Mouse (Mus musculus) R1 (cell line): Measurements from ENCODE around the gene Lcn2.
A peak's percentile ranks its signal among the peaks of the same experiment; 100 is the strongest.
"Not testable (repeated sequence)": the region's sequence is repeated elsewhere in the genome, so short reads cannot be mapped to it uniquely, and the experiment has no call there.

Experiments
- DNase-seq: peaks from one replicate; pipeline ENCODE4 v3.0.0-alpha.2; 2018; ENCODE audit warnings: low read depth, low spot score

Lcn2 gene

DNA sequence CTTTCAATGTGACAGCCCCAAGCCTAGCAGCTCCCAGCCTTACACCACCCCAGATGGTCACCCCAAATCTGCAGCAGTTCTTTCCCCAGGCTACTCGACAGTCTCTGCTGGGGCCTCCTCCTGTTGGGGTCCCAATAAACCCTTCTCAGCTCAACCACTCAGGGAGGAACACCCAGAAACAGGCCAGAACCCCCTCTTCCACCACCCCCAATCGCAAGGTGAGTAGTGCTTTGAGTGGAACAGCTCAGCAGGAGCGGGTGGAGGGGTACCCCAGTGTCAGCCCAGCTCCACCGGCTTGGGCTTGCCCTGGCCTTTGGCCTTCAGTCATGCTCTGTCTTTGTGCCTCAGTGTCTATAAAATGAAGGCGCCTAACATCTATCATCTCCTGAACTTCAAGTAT lies 20.7 kb downstream of the Lcn2 start:
- DNase-seq = no peak

DNA sequence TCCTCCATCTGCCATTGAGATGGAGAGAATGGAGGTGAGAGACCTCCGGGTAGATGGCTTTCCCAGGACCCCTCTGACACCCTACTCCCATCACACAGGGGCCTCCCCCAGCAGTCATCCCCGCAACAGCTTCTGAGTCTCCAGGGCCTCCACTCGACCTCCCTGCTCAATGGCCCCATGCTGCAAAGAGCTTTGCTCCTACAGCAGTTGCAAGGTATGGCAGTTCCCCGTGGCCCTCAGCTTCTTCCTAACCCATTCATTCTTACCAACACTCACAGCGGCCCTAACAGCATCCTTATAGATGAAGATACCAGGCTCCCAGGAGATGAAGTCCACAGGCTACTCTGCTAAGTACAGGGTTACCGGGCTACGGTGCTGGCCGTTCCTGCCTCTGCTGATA lies 23.9 kb downstream of the Lcn2 start:
- DNase-seq = no peak

DNA sequence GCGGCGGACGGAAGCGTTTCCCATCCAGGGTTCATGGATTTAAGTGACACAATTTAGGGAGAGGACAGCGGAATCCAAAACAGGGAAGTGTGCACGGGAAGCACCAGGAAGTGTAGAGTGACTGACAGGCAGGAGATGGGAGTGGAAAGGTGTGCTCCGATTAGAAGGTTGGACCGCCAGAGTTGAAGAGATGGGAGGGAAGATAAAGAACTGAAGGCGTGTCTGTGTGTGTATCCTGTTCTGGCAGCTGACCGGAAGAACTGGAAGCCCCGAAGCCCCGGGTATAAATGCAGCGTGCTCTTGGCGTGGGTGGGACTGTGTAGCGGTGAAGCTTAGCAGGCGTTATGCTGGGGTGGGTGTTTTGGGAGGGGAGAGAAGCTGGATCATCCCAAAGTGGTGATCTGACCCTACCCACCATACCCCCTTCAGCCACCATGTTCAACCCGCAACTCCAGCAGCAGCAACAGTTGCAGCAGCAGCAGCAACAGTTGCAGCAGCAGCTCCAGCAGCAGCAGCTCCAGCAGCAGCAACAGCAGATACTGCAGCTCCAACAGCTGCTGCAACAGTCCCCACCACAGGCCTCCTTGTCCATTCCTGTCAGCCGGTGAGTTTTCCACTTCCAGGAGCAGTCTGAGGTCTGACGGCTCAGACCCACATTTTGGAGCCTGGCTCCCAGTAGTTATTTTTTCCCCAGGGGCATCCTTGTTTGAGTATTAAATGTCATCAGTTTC lies 24.5 kb downstream of the Lcn2 start:
- DNase-seq = peak; percentile 80

DNA sequence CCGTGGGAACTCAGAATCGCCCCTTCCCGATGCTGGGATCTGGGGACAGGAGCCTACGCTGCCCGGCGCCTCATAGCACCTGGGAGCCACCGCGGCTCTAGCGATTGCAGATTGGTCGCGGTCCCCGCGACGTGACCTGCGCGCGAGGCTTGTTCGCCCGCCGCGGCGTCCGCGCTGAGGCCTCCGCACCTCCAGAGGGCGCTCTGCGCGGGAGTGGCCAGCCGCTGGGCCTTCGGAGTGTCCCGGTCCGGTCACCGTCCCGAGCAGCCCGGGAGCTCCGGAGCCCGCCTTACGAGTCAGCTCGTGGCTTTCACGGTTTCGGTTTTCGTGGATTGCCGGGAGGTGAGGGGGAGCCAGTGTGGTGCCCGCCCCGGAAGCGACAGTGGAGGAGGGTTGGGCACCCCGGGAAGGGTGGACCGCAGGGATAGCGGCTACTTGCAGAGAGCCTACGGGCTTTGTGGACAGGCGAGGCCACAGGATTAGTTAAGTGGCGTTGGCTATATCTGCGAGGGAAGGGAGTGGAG lies 25.2 kb downstream of the Lcn2 start:
- peak; percentile 69 for DNase-seq

DNA sequence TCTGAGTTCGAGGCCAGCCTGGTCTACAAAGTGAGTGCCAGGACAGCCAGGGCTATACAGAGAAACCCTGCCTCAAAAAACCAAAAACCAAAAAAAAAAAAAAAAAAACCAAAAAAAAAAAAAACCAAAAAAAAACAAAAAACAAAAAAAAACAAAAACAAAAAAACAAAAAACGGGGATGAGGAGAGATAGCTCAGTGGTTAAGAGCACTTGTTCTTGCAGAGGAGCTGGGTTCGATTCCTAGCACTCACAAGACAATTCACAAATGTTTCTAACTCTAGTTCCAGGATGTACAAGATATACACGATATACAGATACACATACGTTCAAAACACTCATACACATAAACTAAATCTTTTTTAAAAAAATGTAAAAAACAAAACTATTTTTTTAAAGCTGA lies 25.8 kb downstream of the Lcn2 start:
- not testable (repeated sequence) for DNase-seq

DNA sequence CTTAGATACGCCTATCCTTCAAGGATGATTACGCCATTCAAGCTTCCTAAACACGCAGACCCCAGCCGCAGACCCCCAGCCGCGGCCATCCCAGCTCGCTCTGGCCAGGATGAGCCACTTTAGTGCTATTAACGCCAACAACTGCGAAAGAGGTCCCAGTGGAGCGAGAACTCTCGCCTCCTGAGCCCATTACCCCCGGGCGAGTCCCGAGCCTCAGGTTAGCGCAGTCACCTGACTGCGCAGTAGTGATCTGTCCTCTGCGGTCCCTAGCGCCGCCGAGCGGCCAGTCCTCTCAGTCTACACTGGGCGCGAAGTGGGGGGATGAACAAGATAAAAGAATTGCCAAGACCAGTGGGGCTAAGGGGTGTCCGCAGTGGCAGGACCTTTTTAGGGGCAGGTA lies 26.6 kb downstream of the Lcn2 start:
- DNase-seq = peak; percentile 53

DNA sequence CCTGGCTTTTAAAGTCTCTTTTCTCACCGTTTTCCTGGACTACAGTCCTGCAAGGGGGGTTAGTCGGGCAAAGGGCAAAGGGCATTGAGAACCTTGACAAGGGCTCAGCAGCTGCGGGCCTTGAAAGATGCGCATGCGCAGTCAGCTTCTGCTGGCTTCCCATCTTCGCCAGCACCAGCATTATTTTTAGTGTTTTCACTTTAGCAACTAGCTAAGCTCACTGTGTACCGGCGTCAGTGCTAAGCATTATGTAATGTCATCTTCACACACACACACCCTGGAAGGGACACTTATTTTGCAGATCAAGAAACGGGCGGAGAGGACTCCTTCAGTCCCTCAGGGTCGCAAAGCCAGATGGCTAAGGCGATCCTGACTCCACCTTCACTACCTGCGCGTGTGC lies 27.3 kb downstream of the Lcn2 start:
- peak; percentile 67 for DNase-seq

DNA sequence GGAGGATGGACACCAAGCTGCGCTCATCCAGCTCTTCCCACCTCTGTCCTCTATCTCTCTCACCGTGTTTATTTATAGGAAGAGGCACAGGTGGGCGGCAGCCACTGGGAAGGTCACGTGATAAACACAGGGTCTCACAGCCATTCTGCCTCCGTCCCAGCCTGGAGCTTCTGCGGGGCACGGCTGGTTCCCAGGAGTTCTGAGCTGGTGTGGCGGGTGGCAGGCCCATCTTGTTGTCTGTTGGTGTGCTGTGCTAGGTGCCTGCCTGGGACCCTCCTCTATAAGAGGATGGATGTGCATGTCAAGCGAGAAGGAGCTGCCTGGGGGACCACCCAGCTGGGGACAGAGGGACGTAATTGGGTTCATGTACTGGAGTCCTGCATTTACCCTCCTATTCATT lies 29.7 kb downstream of the Lcn2 start:
- no peak for DNase-seq

DNA sequence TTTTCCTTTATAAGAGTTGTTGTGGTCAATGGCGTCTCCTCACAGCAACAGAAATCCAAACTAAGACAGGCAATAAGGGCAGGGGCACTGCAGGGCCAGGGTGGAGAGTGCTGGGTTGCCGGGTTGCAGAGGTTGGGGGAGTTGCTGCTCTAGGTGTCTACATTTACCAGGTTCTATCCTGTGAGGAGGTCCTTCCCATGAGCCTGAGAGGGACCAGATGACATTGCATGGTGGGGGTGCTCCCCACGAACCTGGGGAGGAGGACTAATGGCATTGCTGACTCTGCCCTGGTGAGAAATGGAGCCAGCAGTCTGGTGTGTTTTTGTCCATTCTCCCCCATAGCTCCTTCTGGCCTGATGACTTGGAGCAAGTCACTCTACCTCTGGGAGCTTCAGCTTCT lies 30.3 kb downstream of the Lcn2 start:
- no peak for DNase-seq

DNA sequence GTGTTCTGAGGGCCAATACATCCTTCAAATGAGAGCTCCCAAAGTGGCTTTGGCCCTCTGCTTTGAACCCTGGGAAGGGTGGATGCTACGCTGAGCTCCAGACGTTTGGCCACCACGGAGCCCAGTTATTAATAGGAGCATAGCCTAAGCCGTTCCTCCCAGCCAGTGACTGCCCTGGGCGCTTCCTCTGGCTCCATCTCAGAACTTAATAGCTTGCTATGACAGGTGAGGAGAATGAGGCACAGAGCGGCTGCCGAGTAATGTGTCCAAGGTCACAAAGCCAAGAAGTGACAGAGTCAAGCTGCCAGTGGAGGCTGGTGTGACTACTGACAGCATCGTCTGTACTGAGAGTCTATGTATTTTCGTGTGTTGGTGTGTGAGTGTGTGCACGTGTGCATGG lies 31.8 kb downstream of the Lcn2 start:
- no peak for DNase-seq

DNA sequence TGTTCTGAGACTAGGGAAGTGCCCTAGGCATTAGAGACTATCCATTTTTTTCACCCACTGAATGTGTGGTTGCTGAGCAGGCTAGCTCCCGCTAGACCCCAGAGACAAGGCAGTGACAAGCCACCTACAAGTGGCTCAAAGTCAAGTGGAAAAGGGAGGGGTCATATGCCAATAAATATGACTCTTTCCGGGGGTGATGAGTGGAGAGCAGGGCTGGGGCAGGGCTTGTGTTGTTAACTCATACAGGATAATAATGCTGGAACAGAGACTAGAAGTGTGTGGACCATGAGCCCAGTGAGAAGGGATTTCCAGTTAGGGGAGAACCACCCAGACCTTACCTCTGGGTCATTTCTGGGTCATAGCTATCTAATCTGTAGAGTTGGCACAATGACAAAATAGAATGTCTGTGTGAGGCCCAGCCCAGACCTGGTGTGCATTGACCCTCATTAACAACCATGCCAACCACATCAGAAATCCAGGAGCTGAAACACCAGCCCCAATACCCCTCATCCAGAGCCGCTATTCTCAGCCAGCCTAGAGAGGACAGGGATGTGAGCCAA lies 33.6 kb downstream of the Lcn2 start:
- DNase-seq = no peak

DNA sequence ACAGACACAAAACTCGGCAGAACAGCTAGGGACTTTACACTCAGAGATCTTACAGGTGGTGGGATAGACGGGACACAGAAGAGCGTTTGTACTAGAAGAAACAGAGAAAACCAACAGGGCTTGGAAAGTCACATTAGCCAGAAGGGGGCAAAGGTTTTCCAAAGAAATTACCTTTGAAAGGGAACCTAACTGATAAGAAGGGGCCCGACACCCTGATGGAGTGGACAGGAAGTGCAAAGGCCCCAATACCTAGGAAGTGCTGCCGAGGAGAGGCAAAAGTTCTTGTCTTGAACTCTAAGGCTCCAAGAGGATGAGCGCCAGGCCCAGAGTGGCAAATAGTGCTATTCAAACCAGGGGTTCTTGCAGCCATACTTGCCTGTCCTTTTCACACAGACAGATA lies 34.2 kb downstream of the Lcn2 start:
- DNase-seq = no peak

DNA sequence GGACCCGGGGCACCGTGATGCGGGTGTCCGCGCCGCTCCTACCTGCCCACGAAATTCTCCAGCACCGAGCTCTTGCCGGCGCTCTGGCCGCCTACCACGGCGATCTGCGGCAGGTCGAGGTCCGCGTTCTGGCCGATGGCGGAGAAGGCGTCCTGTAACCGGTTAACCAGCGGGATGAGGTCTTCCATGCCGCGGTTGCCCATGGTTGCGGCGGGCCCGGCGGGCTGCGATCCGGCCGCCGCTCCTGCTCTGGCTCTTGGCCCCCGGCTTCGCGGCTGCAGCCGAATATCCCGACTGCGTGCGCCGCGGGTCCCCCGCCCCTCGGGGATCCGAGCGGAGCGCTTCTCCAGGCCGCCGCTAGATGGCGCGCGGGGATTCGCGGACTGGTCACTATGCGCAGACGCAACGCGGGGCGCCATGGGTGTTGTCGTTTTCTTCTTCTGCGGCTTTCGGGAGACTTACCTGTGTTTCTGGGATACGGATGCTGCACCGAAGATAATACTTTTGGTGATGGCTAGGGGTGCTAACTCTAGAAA lies 35.0 kb downstream of the Lcn2 start, which contains the start of gene Dnm1:
Gene Dnm1 (minus strand): TSS at position 332 of the 536 bp plus-strand sequence.
- peak; percentile 84 for DNase-seq

DNA sequence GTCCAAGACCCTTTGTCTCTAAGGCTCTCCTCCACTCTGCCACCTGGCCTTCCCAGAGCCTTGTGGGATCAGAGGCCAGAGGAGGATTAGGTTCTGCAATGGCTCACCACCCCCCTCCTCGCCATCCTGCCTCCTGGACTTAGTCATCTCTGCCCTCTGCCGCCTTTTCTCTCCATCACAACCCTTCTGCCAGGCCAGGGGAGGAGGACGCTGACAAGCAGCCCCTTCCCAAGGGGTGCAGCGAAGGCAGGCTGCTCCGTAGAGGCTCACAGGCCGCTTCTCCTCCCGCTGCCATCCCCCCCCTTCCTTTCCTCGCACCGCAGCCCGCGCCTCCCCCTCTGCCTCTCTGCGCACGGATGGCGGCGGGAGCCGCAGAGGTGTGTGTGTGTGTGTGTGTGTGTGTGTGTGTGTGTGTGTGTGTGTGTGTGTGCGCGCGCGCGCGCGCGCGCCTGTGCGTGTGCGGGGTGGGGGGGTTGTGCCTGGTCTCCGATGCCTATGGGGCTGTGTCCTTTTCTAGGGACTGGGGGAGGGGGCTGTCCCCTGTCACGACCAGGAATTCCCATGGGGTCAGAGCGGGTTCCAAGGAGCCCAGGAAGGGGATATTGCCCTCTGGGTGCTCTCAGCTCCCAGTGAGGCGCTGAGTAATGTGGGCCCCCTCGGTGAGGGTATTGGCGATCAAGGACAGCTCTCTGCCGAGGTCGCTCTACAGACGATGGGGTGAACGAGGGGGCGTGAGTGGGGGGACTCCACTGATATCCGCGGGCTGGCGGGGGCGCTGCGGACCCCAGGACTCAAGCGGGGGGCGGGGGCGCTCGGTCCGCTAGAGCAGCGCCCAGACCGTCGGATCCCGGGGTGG lies 35.7 kb downstream of the Lcn2 start, which contains the start of gene Ciz1:
Gene Ciz1 (plus strand): TSS at position 177 of the 856 bp plus-strand sequence.
- DNase-seq = peak; percentile 24

DNA sequence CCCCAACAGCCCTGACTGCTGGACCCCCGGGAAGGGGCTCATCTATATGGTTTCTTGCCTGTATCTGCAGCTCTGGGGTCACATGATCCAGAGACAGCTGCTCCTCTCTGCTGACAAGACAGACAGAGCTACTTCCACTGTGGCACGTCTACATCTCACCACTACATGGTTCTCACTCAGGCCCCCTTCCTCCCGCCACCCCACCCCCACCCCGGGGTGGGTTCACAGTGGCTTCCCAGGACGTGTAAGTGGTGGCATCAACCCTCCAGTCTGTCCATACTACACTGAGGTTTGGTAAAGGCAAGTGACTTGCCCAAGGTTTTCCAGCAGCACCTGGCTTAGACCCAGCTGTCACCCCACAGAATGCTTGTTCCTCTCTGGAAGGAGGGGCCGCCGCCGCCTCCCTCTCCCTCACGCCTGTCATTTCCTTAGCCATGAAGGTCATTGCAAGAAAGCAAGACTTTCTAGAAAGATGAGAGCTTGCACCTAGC lies 36.5 kb downstream of the Lcn2 start:
- no peak for DNase-seq

DNA sequence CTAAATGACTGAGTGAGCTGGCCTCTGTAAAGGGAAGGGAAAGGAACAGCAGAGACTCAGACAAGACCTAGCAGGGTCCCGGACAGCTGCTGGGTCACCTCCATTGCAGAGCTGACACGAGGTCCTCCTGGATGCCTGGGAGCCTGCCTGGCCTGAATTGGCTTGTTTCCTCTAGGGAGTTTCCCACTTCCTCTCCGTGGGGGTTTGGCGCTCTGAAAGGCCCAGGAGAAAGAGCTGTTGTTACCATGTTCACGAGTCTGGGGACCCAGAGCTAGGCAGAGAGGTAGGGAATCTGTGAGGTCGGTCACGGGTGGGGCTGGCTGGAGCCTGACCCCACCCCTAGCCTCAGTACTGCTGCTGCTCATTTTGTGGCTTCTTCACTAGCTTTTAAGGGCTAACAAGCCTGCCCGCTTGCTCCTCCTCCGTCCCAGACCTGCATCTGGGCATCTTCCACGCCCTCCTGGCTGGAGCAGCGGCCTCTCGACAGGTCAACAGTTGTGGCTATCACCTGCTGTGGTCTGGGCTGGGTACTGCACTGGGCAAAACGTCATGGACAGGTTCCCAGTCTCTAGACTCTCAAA lies 37.5 kb downstream of the Lcn2 start:
- DNase-seq = peak; percentile 28

DNA sequence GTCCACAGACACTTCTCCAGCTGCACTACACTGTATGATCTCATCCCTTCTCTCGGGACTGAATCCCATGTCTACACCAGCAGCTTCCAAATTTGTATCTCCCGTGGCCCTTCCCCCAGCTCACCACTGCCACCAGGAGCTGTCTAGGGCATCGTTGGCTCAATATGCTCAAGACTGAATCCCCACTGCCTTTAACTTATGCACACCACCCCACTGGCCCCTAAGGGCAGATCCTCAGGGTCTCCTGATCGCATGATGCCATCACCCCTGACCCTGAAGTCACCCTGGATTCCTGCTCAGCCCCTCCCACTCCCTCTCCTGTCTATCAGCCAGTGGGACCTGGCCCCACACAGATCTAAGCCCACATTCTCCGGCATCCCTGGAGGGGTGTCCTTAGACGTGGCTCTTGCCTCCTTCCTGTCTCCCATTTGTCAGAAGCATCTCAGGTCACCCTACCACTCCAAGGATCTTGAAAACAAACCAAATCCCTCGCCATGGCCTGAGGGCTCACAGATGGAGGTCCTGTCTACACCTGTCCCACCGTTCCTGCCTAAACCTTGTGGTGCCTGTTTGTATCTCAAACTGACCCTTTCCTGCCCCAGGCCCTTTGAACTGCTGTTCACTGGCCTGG lies 38.3 kb downstream of the Lcn2 start:
- no peak for DNase-seq

DNA sequence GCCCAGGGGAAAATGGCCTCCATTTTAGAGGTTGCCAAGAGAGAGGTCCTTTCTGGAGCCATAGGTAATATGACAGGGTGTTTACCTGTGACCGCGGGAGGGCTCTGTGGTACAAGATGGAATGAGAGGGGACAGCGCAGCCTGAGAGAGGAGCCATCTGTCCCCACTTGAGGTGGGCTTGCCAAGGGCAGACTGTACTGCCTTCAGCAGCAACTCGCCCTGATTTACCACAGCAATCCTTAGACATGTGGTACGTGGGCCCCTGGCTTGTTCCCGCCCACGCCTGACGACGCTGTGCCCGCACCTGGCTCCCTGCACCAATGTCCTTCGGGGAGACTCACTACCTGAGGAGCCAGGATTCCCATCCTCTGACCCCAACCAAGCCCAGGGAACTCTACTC lies 39.7 kb downstream of the Lcn2 start:
- DNase-seq = no peak

DNA sequence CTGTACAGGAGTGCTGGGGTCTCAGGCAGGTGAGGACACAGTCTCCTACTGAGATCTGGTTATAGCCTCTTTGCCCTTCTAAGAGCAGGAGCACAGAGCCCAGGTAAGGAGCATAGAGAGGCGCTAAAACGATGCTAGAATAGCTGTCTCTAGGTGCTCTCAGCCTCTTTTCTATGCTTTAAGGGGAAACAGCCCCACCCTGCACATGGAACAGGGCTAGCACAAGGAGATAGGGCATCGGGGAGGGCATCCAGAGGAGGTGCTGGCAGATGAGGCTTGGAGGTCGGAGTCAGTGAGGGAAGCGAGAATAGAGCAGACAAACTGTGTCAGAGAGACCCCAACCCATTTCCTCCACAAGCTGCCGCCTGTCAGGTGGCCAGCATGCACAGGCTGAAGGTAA lies 41.0 kb downstream of the Lcn2 start:
- DNase-seq = no peak

DNA sequence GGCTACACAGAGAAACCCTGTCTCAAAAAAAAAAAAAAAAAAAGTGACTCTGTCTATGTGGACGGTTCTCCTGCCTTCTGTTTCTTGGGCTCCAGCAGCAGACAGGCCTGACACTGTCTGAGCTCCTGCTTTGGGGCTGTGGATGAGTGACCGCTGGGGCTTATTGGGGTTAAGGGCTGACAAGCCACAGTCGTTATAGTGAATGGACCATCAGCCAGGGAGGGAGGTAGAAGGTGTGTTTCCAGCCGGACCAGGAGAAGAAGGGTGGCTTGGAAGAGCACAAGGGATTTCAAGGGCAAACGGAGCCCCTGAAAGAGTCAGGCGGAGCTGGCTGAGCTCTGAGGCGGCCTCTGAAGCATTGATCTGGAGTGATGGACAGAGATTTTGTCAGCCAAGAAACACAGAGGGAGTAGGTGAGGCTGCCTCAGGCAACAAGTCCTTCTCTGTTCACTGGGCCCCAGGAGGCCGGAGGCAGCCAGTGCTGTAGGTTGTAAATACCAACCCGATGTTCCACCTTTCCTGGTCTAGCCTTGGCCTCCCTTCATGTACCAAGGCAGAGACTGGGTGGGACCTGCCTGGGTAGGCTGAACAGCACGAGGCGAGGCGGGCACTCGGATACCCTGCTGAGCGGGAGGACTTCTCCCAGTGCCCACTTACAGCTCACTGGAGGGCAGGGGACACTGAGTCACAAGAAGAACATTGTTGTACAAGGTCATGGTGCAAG lies 43.3 kb downstream of the Lcn2 start:
- DNase-seq = no peak
